Mouse (Mus musculus): Measurements from ENCODE around the gene Nedd9. TPM values are rescaled to one million over a fixed set of nuclear protein-coding genes. Genes with fewer than 3 reads are reported as not detected.

Gene Nedd9
- total and polyA plus RNA-seq, 2 experiments from 2014 or later = 7.8 to 19.7 TPM

DNA sequence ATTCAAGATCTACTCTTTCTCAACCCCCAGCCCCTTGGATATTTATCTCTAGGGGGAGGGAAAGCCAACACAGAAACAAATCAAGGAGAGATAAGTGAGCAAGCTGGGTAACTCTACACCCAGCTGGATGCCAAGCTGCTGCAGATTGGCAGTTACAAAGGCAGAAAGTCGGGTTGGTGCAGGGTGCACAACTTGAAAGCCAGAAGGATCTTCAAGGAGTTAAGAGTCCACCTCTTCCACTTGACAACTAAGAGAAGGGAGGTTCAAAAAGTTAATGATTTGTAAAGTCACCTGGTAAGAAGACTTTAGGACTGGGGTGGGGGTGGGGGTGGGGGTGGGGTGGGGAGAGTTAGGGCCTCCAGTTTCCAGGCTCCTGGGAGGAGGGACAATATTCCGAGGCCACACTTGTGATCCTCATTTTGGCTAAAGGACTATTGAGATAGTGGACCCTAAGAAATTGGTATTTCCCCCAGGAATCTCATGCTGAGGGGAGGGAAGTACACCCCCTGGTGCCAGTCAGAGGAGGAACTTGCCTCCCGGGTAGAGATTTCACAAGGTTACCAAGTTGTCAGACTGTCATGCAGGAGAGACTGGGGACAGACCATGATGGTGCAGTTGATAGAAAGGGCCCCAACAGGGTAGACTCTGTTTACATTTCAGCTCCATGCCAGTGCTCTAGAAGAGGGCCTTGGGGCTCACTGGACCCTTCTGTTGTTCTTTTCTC, 143.8 kb downstream of the Nedd9 start:
- DNase-seq (ENCODE audit: low spot score) = no peak
- Histone ChIP-seq H3K9ac (replicated peaks; ENCODE audit: low read length, poor library complexity, severe bottlenecking) (no peak overlapping the region), H3K27me3 (ENCODE audit: insufficient read depth, low read length) (no peaks in the 10 kb centered on the region), H3K4me3 (ENCODE audit: low read depth, low read length) (no peak overlapping the region), H3K36me3 (ENCODE audit: insufficient read depth, low read length) (no peaks in the 10 kb centered on the region), H3K4me2 (ENCODE audit: low read depth, low read length, poor library complexity, severe bottlenecking) (no peak overlapping the region), H3K9me3 (ENCODE audit: low read length) (no peaks in the 10 kb centered on the region), H3K4me1 (ENCODE audit: insufficient read depth, low read length) (no peaks in the 10 kb centered on the region; the same call in 1 of the 2 replicates), H3K27ac (ENCODE audit: low read depth, low read length) (no peak overlapping the region)
- no peak for ATAC-seq (ENCODE audit: low FRiP score)
- no peak for TF ChIP-seq CTCF (IDR thresholded peaks at IDR 0.05)
- 71% methylated on average over 3 of the region's 3 CpGs for WGBS

DNA sequence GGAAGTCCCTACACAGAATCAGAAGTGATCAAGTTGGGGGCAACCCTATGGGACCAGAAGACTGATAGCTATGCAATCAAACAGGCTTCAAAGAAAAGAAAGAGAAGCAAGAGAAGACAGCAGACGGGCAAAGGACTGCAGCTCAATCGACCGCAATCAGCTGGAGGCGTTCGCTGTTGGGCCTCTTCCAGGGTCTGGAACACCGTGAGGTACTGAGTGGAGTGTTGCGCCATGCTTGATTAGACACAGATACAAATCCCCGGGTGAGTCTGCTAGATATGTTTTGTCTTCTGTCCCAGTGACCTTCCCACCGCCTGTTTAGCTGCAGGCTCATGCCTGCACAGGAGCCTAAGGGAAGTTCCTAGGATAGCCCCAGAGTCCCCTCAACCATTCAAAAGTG, 145.7 kb downstream of the Nedd9 start:
- H3K4me2 ChIP-seq (ENCODE audit: low read depth, low read length, poor library complexity, severe bottlenecking) = no peak overlapping the region
- 59% methylated on average over 9 of the region's 9 CpGs for WGBS
- DNase-seq (ENCODE audit: low spot score) = no peak
- ATAC-seq (ENCODE audit: low FRiP score) = no peak
- H3K9ac ChIP-seq (replicated peaks; ENCODE audit: low read length, poor library complexity, severe bottlenecking) = no peak overlapping the region
- no peak for TF ChIP-seq CTCF (IDR thresholded peaks at IDR 0.05)
- H3K27me3 ChIP-seq (ENCODE audit: insufficient read depth, low read length) = no peaks in the 10 kb centered on the region
- H3K27ac ChIP-seq (ENCODE audit: low read depth, low read length) = no peak overlapping the region
- H3K4me1 ChIP-seq (ENCODE audit: insufficient read depth, low read length) = no peaks in the 10 kb centered on the region; the same call in 1 of the 2 replicates
- H3K36me3 ChIP-seq (ENCODE audit: insufficient read depth, low read length) = no peaks in the 10 kb centered on the region
- no peaks in the 10 kb centered on the region for H3K9me3 ChIP-seq (ENCODE audit: low read length)
- no peak overlapping the region for H3K4me3 ChIP-seq (ENCODE audit: low read depth, low read length)

DNA sequence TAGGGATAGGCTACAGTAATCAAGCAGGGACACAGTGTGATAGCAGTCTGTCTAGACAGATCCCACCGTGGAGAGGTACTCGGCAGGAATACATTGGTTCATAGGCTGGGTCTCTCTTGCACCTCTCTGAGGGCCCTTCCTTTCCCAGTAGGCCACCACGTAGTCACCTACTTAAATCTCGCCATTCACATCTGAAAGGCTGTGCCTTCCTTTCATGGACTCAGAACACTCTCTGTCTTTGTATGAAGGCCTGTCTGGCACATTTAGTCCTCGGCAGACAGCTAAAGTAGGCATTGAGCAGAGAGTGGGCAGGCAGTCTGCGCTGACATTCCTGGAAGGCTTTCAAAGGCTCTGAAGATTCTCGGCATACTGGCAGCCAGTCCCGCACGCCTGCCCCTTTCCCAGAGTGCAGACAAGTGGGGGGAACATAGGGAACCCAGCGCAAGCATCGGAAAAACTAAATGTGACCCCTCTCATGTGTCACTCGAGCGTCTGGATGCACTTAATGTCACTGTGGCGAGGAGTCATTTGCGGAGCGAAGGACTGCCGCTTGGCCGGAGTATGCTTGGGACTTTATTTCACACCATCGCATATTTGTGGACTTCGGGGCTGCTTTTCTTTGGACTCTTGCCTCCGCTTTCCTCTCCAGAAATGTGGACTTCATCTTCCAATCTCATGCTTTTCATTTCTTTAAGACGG, 147.4 kb downstream of the Nedd9 start:
- no peak overlapping the region for H3K9ac ChIP-seq (replicated peaks; ENCODE audit: low read length, poor library complexity, severe bottlenecking)
- H3K9me3 ChIP-seq (ENCODE audit: low read length) = no peaks in the 10 kb centered on the region
- peak overlapping the region; percentile 26; the same call in 1 of the 2 replicates for H3K27ac ChIP-seq (ENCODE audit: low read depth, low read length)
- H3K4me3 ChIP-seq (ENCODE audit: low read depth, low read length) = no peak overlapping the region
- TF ChIP-seq CTCF (IDR thresholded peaks at IDR 0.05) = no peak
- no peaks in the 10 kb centered on the region for H3K4me1 ChIP-seq (ENCODE audit: insufficient read depth, low read length)
- WGBS = 68% methylated on average over 22 of the region's 22 CpGs
- H3K4me2 ChIP-seq (ENCODE audit: low read depth, low read length, poor library complexity, severe bottlenecking) = peak overlapping the region; percentile 15; the same call in 1 of the 2 replicates
- ATAC-seq (ENCODE audit: low FRiP score) = peak; percentile 64
- peak; percentile 89 for DNase-seq (ENCODE audit: low spot score)
- no peaks in the 10 kb centered on the region for H3K36me3 ChIP-seq (ENCODE audit: insufficient read depth, low read length)
- H3K27me3 ChIP-seq (ENCODE audit: insufficient read depth, low read length) = no peaks in the 10 kb centered on the region

DNA sequence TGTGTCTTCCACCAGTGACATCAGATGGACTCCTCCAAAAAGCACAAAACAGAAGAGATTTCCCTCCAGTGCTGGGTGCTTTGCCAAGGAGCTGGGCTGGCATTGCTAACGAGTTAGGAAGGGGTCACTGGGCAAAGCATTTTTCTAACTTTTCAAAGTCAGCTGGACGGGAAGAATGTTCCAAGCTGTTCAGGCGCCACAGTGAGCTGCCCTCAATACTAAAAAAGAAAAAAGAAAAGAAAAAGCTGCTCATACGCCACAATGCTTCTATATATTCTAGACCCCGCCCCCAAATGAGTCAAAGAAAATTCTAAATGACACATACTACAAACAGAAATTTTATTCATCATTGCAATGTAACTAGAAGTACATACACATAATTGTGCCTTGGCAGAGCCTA, 148.0 kb downstream of the Nedd9 start:
- no peak overlapping the region for H3K9ac ChIP-seq (replicated peaks; ENCODE audit: low read length, poor library complexity, severe bottlenecking)
- WGBS = 78% methylated on average over 5 of the region's 5 CpGs
- H3K4me3 ChIP-seq (ENCODE audit: low read depth, low read length) = no peak overlapping the region
- no peaks in the 10 kb centered on the region for H3K36me3 ChIP-seq (ENCODE audit: insufficient read depth, low read length)
- H3K9me3 ChIP-seq (ENCODE audit: low read length) = no peaks in the 10 kb centered on the region
- no peak overlapping the region for H3K27ac ChIP-seq (ENCODE audit: low read depth, low read length)
- ATAC-seq (ENCODE audit: low FRiP score) (peak; percentile 47; the same call in 1 of the 2 replicates), DNase-seq (ENCODE audit: low spot score) (peak; percentile 75)
- H3K4me1 ChIP-seq (ENCODE audit: insufficient read depth, low read length) = no peaks in the 10 kb centered on the region
- TF ChIP-seq CTCF (IDR thresholded peaks at IDR 0.05) = no peak
- H3K4me2 ChIP-seq (ENCODE audit: low read depth, low read length, poor library complexity, severe bottlenecking) = no peak overlapping the region
- H3K27me3 ChIP-seq (ENCODE audit: insufficient read depth, low read length) = no peaks in the 10 kb centered on the region

DNA sequence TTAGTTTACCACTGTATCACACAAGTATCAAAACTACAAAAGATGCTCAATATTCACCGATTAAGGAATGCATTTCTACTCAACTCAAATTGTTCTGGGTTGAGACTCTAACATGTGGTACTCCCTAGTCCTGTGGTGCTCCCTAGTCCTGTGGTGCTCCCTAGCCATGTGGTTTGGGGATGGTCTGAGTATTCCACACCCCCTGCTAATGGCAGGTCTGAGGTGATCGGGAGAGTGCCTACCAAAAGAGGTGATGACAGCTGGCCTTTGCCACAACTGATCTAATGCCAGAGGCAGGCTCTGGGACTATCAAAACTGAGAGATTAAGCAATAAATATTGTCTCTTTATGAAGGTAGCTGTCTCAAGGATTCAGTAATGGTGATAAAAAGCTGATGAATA, 149.8 kb downstream of the Nedd9 start:
- Histone ChIP-seq H3K36me3 (ENCODE audit: insufficient read depth, low read length) (no peaks in the 10 kb centered on the region), H3K4me3 (ENCODE audit: low read depth, low read length) (no peak overlapping the region), H3K4me2 (ENCODE audit: low read depth, low read length, poor library complexity, severe bottlenecking) (no peak overlapping the region), H3K9me3 (ENCODE audit: low read length) (no peaks in the 10 kb centered on the region), H3K27me3 (ENCODE audit: insufficient read depth, low read length) (no peaks in the 10 kb centered on the region), H3K9ac (replicated peaks; ENCODE audit: low read length, poor library complexity, severe bottlenecking) (no peak overlapping the region), H3K4me1 (ENCODE audit: insufficient read depth, low read length) (no peaks in the 10 kb centered on the region), H3K27ac (ENCODE audit: low read depth, low read length) (no peak overlapping the region)
- 95% methylated on average over 2 of the region's 2 CpGs for WGBS
- DNase-seq (ENCODE audit: low spot score) (no peak), ATAC-seq (ENCODE audit: low FRiP score) (no peak)
- no peak for TF ChIP-seq CTCF (IDR thresholded peaks at IDR 0.05)

DNA sequence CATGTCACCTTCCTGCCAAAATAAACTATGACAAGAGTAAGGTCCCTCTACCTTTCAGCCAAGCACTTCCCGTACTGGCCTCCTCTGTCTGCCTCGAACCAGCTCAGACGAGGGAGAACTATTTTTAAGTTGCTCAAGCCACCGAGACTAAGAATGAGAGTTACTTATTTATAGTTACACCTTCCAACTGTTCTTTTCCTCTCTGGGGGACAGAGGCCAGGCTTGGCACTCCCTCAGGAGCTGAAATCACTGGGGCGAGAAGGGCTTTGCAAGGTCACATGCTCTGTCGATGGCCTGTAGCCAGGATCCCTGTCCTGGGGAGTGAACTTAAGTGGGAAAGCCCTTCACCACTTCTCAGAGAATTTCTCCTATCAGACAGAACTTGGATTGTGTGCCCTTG, 150.9 kb downstream of the Nedd9 start:
- no peaks in the 10 kb centered on the region for H3K4me1 ChIP-seq (ENCODE audit: insufficient read depth, low read length)
- TF ChIP-seq CTCF (IDR thresholded peaks at IDR 0.05) = no peak
- H3K9ac ChIP-seq (replicated peaks; ENCODE audit: low read length, poor library complexity, severe bottlenecking) = no peak overlapping the region
- H3K36me3 ChIP-seq (ENCODE audit: insufficient read depth, low read length) = no peaks in the 10 kb centered on the region
- ATAC-seq (ENCODE audit: low FRiP score) = no peak
- H3K9me3 ChIP-seq (ENCODE audit: low read length) = no peaks in the 10 kb centered on the region
- no peaks in the 10 kb centered on the region for H3K27me3 ChIP-seq (ENCODE audit: insufficient read depth, low read length)
- H3K4me2 ChIP-seq (ENCODE audit: low read depth, low read length, poor library complexity, severe bottlenecking) = no peak overlapping the region
- H3K27ac ChIP-seq (ENCODE audit: low read depth, low read length) = no peak overlapping the region
- DNase-seq (ENCODE audit: low spot score) = no peak
- 58% methylated on average over 6 of the region's 6 CpGs for WGBS
- H3K4me3 ChIP-seq (ENCODE audit: low read depth, low read length) = no peak overlapping the region
